Mouse (Mus musculus): Measurements from ENCODE around the gene Gm10778. TPM values are rescaled to one million over a fixed set of nuclear protein-coding genes. Genes with fewer than 3 reads are reported as not detected.
A peak's percentile ranks its signal among the peaks of the same experiment; 100 is the strongest.
"Not testable (repeated sequence)": the region's sequence is repeated elsewhere in the genome, so short reads cannot be mapped to it uniquely, and the experiment has no call there.

Gm10778 gene
- polyA plus RNA-seq, 1 experiment from 2014 or later = 6.9 TPM

GRCm38 (mm10) chr10:81687114-81687513, 38.3 kb downstream of the Gm10778 start:
- not testable (repeated sequence) for ATAC-seq (ENCODE audit: low FRiP score); H3K27ac ChIP-seq

GRCm38 (mm10) chr10:81704531-81705301, 55.9 kb downstream of the Gm10778 start, which contains the start of gene Zfp433:
TSS of gene Zfp433 (plus strand) at chr10:81704825.
- H3K9ac ChIP-seq; H3K27ac ChIP-seq; H3K4me2 ChIP-seq (replicated peaks); H3K4me3 ChIP-seq (replicated peaks; ENCODE audit: low read length); H3K36me3 ChIP-seq (replicated peaks; ENCODE audit: control insufficient read depth, insufficient read depth); H3K27me3 ChIP-seq (ENCODE audit: control insufficient read depth, insufficient read depth, low read length); H3K9me3 ChIP-seq (ENCODE audit: control insufficient read depth, low read length); DNase-seq (ENCODE audit: low spot score); H3K4me1 ChIP-seq (replicated peaks; ENCODE audit: control insufficient read depth, insufficient read depth, low read length): not testable (repeated sequence)
- no CpG with 5 or more reads among the region's 46 CpGs for WGBS
- peak; percentile 100 for ATAC-seq (ENCODE audit: low FRiP score)

More at GRCm38 (mm10) chr10:81687114-81687513, 38.3 kb downstream of the Gm10778 start:
- not testable (repeated sequence) for DNase-seq (ENCODE audit: low spot score); H3K4me2 ChIP-seq (replicated peaks); H3K9ac ChIP-seq; H3K4me3 ChIP-seq (replicated peaks; ENCODE audit: low read length); H3K4me1 ChIP-seq (replicated peaks; ENCODE audit: control insufficient read depth, insufficient read depth, low read length); H3K36me3 ChIP-seq (replicated peaks; ENCODE audit: control insufficient read depth, insufficient read depth); H3K9me3 ChIP-seq (ENCODE audit: control insufficient read depth, low read length); H3K27me3 ChIP-seq (ENCODE audit: control insufficient read depth, insufficient read depth, low read length)
- WGBS = no CpG with 5 or more reads among the region's 18 CpGs

Other genes starting within 250 kb of the Gm10778 start
- 17.3 and 25.8 TPM in 2 replicates for gene Nfic, start 193.4 kb upstream of the Gm10778 start, polyA plus RNA-seq (2014; fragmentation: Nextera tagmentation; extraction: Ambion mirVana)
- 46.6 and 55.9 TPM in 2 replicates for gene Celf5, start 166.3 kb upstream of the Gm10778 start, polyA plus RNA-seq (2014; fragmentation: Nextera tagmentation; extraction: Ambion mirVana)
- 53.8 and 59.0 TPM in 2 replicates for gene Ncln, start 152.7 kb upstream of the Gm10778 start, polyA plus RNA-seq (2014; fragmentation: Nextera tagmentation; extraction: Ambion mirVana)
- 0.70 and 0.81 TPM in 2 replicates for gene S1pr4, start 148.9 kb upstream of the Gm10778 start, polyA plus RNA-seq (2014; fragmentation: Nextera tagmentation; extraction: Ambion mirVana)
- 1.1 and 1.2 TPM in 2 replicates for gene Gna15, start 124.8 kb upstream of the Gm10778 start, polyA plus RNA-seq (2014; fragmentation: Nextera tagmentation; extraction: Ambion mirVana)
- gene Gna11, start 103.9 kb upstream of the Gm10778 start, polyA plus RNA-seq (2014; fragmentation: Nextera tagmentation; extraction: Ambion mirVana) = 87.5 and 95.5 TPM in 2 replicates
- 524 and 550 TPM in 2 replicates for gene Aes, start 89.6 kb upstream of the Gm10778 start, polyA plus RNA-seq (2014; fragmentation: Nextera tagmentation; extraction: Ambion mirVana)
- 24.5 and 29.7 TPM in 2 replicates for gene Tle2, start 74.5 kb upstream of the Gm10778 start, polyA plus RNA-seq (2014; fragmentation: Nextera tagmentation; extraction: Ambion mirVana)
- 4.2 and 4.8 TPM in 2 replicates for gene Tle6, start 48.0 kb upstream of the Gm10778 start, polyA plus RNA-seq (2014; fragmentation: Nextera tagmentation; extraction: Ambion mirVana)
- gene BC025920, start 42.8 kb upstream of the Gm10778 start, polyA plus RNA-seq (2014; fragmentation: Nextera tagmentation; extraction: Ambion mirVana) = 0.90 and 1.1 TPM in 2 replicates
- 39.9 and 42.1 TPM in 2 replicates for gene Sirt6, start 21.3 kb upstream of the Gm10778 start, polyA plus RNA-seq (2014; fragmentation: Nextera tagmentation; extraction: Ambion mirVana)
- gene Ankrd24, start 20.5 kb upstream of the Gm10778 start, polyA plus RNA-seq (2014; fragmentation: Nextera tagmentation; extraction: Ambion mirVana) = 11.8 and 12.6 TPM in 2 replicates
- gene Zfp433, start 55.8 kb downstream of the Gm10778 start, polyA plus RNA-seq (2014; fragmentation: Nextera tagmentation; extraction: Ambion mirVana) = 19.2 and 20.5 TPM in 2 replicates
- gene Gm3055, start 122.1 kb downstream of the Gm10778 start, polyA plus RNA-seq (2014; fragmentation: Nextera tagmentation; extraction: Ambion mirVana) = 18.8 and 21.9 TPM in 2 replicates
- gene Gm4767, start 163.1 kb downstream of the Gm10778 start, polyA plus RNA-seq (2014; fragmentation: Nextera tagmentation; extraction: Ambion mirVana) = 3.5 and 4.0 TPM in 2 replicates
- 13.0 and 13.6 TPM in 2 replicates for gene Gm32687, start 214.9 kb downstream of the Gm10778 start, polyA plus RNA-seq (2014; fragmentation: Nextera tagmentation; extraction: Ambion mirVana)